Mouse (Mus musculus) erythroblast, adult 5-6 weeks (primary cell): Measurements from ENCODE around the gene Plpp3. TPM values are rescaled to one million over a fixed set of nuclear protein-coding genes. Genes with fewer than 3 reads are reported as not detected.

ENCODE experiments used
- ATAC-seq: replicated peaks from 2 replicates; pipeline ENCODE4 v1.8.0; 2016; ENCODE audit warnings: moderate number of reproducible peaks, mild to moderate bottlenecking, moderate TSS enrichment, inconsistent platforms; ENCODE audit not compliant: poor library complexity, low FRiP score, severe bottlenecking
- total RNA-seq, 2 experiments: library from RNA; stranded (forward) in 1 of 2; stranded (reverse) in 1 of 2; fragments of 150-400 nt in 1 of 2; fragments of 200-764, 138-1000 nt in 1 of 2; gene quantifications; 2 replicates each; pipeline versions ENCODE4 v1.2.3 to v1.2.4; 2015 to 2017; ENCODE audit warnings: low replicate concordance in 2 of 2

Gene Plpp3
- total RNA-seq, 2 experiments from 2014 or later = 0.09 to 0.58 TPM

DNA sequence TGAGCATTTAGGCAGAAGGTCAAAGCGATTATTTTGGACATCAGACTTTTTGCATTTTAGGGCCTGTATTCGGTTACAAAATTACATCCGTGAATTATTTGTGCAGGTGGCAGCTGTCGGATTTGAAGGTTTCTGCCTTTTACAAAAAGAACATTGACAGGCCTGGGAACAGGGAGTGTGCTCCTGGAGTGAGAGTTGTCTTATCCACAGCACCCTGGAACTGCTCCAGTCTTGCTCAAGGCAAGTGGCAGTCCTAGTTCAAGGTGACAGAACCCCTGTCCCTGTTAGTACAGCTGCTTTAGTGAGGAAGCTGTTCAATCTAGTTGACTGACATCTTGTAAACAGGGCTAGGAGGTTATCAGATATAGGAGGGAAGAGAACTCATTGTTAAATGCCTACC is 27.3 kb downstream of the Plpp3 start:
- no peak for ATAC-seq

DNA sequence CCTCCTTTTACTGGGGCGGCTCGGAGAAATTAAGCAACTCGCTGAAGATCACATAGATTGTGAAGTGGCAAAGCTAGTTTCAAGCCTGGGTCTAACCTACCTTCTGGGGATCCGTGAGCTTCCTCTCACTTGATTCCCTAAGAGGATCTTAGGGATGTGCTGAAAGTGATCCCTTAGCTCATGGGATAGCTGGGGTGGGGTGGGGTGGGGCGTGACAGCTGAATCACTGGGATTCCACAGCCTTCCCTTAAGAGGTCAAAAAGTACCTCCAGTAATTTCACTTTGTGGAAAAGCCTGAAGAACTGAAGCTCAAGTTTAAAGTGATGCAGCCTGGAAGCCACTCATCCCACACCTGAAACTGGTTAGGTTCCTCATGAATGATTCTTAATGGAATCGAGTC is 27.8 kb downstream of the Plpp3 start:
- ATAC-seq = no peak

DNA sequence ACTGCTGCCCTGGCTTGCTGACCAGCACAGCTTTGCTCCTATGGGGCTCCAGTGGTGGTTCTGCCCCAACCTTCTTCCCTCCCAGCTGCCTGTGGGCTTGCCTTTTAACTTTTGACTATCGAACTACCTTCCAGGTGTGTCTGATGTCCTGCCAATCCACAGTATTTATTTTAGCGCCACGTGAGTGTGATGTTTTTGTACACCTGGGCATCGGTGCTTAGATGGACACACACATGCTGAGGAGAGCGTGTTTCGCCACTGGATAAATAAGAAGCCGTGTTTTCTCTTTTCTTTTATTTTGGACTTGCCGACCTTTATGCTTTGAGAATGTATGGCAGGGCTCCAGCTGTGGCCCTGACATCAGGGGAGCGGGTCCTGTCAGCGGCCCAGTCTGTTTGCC is 29.5 kb downstream of the Plpp3 start:
- ATAC-seq = no peak

DNA sequence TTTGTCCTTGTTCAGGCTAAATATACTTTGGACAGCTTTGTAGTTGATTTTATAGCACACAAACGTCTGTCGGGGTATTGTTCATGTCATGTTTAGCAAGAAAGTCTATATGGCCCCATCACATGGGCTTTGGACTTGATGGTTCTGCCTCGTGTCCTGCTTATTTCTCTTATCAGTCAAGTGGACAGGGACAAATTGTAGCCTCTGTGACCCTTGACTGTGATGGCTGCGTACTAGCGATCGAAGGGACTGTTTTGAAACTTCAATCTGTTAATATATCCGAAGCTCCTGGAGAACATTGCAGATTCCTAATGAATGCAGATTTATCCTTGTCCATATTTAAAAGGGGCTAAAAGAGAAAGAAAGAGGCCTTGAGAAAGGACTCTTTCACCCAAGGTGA is 30.7 kb downstream of the Plpp3 start:
- no peak for ATAC-seq

DNA sequence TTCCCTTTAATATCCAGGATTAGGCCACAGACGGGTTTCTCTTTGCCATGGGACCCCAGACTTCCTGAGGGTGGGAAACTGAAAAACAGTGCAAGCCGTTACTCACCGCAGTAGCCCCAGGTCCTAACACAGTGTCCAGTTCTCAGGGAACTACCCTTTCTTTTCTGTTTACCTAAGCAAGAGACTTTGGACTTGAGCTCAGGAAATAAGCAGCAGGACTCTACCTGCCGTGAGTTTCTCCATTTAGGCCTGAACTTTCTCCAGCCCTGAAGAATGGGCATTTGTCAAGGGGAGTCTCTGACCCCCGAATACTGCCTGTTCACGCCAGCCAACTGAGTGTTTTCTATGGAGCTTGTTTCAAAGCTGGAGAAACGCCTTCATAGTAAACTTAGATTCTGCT is 31.7 kb downstream of the Plpp3 start:
- no peak for ATAC-seq

DNA sequence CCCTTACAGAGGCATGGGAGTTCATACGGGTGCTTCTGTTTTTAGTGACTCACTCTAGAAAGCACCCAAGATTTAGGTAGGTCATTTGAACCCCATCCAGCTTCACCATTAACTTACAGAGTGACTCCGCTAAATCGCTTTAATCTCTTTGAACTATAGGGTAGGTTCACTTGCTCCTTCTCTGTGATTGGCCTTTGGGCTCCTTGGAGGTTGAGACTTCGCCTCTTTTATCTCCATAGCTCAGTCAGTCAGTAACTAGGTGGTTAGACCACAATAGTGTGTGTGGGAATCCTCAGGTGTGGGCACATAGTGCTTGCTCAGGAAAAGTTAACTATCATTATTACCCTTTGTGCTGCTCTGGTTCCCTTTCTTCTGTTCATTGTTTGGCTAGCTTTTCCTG is 33.7 kb downstream of the Plpp3 start:
- no peak for ATAC-seq

DNA sequence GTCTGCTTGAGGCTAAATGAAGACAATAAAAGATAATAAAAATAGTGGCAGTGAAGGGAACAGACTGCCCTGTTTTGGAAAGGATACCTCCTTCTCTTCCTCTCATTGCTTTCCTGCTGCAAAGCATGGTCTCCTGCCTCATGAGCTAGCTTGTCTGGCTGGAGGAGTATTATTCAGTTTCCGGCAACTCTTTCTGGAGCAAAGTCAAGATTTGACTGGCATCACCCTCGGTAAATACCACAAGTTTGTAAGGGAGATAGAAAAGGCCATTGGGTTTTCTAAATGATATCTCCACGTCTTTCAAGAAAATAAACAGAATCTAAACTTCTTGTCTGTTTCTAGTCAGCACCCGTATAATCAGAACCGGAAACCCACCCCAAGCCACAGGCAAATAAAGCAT is 34.4 kb downstream of the Plpp3 start:
- no peak for ATAC-seq

DNA sequence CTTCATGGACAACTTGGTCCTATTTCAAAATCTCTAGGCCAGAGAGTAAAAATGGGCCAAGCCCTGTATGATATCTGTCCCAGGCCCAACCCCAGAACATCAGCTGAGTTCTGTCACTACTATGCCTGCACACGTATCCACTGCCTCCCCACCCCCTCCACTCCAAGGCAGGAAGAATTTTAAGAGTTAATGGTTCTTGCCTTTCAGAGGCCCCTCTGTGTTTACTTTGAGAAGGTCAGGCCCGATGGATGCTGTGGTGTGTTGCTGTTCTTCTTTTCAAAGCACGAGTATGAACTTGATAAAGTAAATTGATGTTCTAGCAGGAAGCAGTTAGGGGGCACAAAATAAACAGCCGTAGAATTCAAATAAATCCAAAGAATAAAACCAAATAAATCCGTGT is 35.5 kb downstream of the Plpp3 start:
- ATAC-seq = no peak

DNA sequence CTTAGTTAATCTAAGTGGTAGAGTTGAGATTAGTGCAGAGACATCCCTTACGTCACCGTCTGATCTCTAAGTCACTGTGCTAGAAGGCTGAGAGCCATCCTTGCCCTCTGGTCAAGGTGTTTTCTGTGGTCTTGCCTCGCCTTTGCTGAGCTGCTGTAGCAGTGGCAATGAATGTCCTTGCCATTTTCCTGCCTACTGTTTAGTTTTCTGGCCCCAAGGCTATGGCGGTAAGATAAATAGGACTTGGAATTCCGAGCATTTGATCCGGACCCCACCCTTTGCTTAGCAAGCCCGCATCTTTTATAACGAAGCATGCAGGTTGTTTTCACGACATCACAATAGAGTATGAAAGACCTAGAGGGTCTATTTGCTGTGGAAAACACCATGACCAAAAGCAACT is 38.1 kb downstream of the Plpp3 start:
- no peak for ATAC-seq

DNA sequence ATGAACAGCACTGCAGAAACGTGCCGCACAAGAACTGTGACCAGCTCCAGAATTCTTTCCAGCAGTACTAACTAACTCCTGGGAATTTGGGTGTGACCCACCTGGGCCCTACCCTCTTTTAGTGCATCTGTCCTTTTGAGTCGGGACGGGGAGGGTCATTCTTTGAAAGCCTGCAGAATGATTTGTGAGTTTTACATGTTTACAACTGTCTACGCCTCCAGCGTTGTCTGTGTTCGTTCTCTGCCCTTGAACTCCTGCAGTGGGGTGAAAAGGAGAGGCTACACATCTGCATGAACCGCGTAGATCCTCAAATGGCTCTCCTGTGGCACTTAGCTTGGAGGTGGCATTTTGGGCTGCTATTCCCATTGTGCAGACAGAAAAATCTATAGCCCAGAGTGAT is 39.0 kb downstream of the Plpp3 start:
- no peak for ATAC-seq

DNA sequence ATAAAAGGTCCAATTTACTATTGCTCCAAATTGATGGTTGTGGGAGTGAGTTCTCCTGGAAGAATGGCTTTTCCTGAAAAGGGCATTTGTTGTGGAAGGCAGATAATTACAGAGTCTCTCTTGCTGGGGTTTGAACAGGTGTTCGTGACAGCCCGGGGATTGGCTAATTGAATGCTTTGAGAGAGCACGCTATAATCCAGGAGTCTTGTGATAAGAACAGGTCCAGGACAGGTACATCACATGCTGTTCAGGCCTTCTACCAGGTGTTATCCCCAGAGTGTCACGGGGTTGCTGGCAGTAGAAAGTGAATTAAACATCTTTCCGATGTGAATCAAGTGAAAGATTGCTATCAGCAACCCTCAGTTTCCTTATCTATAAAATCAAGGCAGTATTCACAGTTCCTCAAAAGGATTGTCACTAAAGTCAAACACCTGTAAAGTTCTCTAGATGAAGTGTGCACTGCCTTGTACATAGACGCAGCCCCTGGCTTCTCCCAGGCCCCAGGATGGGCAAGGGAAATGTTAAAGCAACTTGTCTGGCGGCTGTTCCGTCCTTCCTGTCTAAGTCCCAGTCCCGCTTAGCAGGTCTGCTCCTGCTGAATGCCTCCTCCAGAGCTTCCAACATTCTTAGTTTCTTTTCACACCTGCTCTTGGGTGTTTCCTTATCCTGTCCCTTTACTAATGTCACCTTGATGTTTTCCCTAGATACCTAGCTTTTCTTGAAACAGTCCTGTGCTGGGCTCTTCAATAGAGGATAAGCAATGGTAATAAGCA is 40.0 kb downstream of the Plpp3 start:
- ATAC-seq = no peak

DNA sequence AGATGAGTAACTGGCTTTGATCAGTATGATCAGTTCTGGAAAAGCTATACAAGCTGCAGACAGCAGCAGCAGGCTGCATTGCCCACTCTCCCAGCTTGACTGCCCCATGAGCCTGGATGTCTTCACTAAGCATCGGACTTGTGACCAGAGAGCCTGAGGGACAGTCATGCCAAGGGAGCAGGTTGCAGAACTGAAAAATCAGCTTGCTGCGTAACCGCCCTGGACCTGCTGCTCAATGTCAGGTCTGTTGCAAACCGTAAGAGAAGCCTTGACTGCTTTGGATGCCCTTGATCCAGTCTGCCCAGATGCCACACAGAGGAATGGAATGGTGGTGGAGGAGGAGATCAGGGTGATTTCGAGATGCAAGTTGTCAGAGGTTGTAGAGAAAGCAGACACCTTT is 41.5 kb downstream of the Plpp3 start:
- no peak for ATAC-seq

DNA sequence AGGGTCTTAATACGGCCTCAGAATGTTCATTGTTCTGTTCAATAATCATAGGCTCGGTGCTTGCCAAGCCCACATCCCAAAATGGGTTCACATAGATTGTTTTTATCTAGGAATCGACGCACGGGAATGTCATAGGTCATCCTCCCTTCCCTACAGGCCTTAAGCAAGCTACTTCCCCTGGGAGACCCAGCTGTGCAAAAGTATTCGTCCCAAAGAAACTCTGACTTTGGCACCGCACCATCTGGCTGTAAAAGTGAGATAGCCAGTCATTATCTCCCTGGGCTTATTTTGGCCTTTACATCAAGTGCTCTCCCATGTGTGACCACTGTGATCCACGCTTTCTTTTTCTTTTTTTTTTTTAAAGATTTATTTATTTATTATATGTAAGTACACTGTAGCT is 42.2 kb downstream of the Plpp3 start:
- ATAC-seq = no peak

DNA sequence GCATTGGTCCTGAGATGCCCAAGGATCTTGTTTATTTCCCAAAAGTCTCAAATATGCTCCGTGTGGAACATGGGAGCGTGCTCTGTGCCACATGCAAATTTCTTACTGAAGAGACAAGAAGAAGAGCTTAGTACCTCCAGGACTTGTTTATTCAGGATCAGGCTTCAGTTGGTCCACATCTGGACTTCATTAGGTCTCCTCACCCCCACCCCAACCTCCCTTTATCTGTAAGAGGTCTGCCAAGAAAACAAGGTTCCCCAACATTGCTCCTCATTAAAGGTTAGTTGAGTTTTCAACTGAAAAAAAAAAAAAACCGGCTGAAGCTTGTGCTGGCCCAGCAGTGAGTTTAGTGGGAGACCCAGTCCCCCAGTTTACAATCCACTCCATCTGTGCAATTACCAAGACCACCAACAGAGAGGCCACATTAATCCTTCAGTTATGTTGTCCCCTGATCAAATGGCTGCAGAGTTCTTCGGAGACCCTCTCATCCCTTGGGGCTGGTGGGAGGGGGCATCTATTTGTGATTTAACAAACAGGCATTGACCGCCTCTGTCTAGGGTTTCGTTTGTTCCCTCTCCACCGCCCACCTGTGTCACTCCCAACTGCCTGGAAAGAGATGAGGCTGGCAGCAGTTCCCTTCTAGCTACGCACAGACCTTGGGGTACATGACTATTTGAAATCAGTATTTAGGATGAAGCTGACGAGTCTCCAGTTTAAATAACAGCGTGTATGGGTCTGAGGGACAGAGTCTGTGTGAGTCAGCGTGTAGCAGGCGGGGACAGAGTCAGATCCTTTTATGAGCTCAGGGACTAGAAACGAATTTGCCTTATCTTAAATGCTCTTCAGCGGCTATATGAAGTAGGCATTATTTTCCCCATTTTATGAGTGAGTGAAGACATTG is 43.7 kb downstream of the Plpp3 start:
- ATAC-seq = no peak

DNA sequence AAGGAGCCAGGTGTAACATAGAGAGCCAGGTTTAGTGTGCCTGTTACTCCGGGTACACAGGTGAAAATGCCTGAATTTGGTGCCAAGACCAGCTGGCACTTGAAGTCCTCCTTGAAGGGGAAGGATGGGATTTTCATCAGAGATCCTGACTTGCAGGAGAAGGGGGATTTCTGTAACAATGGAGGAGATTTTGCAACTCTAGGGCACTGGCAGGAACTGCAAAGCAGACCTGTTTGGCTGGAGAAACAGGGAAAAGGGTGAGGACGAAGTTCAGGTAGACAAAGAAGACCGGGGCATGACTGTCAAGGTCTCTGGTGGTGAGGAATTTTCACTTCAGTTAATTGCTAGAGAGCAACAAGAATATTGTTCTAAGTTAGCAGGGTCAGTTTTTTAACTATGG is 45.3 kb downstream of the Plpp3 start:
- no peak for ATAC-seq

DNA sequence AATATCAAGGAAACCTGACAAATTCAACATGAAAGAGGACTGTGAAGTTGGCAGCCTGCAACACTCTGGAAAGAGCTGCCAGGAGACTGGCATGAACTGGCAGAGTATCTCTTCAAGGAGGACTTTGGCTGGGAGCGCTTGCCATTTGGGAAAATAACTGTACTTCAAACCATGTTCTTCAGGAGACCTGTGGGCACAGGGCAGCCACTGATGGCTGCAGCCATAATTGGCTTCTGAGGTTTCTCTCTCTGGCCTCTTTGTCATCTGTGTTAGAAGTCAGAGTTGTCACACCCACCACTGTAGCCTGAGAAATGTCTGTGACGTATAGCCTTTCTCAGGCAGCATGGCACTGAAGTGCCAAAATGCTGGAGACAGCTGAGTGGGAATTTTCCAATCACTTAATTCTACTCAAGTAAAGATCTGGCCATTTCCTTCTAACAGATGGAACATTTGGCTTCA is 46.2 kb downstream of the Plpp3 start:
- ATAC-seq = no peak

DNA sequence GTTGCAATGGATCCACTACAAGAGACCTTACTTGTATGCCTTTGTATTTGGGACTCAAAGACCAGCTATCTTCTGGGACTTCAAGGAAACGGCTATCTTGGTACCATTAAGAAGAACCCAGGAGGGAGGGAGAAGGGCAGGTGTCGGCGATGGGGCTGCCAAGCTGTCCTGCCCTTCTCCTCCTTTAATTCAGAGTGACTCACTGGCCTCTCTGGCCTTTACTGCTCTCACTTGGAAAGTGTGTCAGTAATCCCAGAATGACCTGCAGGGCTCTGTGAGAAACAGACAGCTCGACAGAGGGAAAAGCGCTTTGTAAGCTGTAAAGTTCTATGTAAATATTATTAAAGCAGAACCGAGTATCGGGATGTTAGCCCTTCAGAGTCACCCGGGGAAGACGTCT is 46.9 kb downstream of the Plpp3 start:
- no peak for ATAC-seq

DNA sequence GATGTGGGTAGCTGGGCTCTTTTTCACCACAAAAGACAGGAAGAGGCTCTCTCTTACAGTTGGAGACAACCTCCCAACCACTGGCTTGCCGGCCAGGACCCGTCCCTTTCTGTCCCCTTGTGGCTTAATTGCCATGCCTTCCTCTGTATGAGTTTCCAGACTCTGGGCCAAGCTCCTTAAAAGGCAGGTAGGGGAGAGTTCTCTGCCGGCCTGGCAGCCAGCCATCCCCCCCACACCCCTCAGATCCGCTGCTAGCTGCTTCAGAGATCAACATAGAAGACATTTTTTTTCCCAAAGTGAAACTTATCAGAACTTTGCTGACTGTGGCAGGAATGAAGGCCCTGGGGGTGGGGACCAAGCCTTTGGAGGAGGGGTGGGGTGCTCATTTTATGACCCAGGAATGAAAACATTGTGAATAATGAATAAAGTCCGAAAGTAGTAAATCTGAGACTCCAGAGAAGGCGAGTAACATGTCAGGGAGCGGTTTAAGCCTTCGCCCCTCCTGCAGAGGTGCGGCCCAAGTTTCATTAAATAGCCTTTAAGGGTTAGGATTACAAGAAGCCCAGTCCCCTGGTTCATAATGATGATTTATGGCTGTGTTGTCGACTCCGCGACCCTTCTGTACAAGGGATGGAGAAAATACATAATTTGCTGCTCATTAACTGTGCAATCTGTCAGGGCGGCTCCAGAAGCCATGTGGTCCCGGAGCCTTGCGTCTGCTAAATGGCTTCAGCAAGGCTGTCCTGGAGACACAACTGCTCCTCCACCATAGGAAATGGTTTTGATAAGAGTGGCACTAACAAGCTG is 48.1 kb downstream of the Plpp3 start:
- ATAC-seq = no peak

DNA sequence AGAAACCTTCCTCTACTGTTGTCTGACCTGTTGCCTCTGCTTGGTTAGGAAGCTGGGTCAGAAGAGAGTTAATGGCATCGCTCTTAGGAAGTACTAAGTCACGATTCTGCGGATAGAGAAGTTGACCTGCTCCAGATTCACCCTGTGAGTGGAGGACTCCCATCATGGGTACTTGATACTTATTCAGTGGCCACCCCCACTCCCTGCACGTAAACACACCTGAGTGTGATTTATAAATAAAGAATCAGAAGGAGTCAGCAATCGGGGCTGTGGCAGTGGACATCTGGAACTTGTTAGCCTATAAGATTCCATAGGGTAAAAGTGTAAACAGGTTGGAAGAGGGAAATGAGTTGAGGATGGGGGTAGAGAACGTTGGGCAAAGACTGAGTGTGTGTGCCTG is 49.0 kb downstream of the Plpp3 start:
- ATAC-seq = no peak

DNA sequence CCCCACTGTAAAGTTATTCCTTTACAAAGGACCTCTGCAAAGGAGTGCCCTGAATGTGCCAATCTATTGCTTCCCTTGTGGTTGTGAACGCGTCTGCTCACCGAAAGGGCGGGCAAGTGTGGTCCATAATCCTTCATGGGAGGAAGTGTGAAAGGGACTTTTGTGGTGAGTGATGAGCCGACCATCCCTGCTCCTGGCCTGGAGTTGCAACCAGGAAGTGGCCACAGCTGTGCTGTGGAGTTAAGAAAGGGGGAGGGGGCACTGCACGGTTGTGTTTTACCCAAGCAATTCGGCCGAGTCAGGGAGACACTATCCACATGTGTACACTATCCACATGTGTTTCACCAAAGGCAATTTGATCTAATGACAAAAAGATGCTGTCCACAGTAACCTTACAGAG is 49.8 kb downstream of the Plpp3 start:
- no peak for ATAC-seq
